Mouse (Mus musculus) olfactory bulb, adult 2 months (tissue): ENCODE measurements around the gene Col4a1.

Source experiments
- CTCF ChIP-seq: fragments of 200-500 bp; IDR thresholded peaks from 2 replicates; pipeline ENCODE4 v1.5.1; 2012; ENCODE audit warnings: low read depth, mild to moderate bottlenecking, low read length, moderate library complexity; ENCODE audit not compliant: insufficient read depth
- POLR2A ChIP-seq: fragments of 200-500 bp; IDR thresholded peaks from 2 replicates; pipeline ENCODE4 v1.6.1; 2012; ENCODE audit warnings: mild to moderate bottlenecking, low read depth, low read length, moderate library complexity; ENCODE audit not compliant: insufficient read depth

GRCm38 (mm10) chr8:11270826-11271225, 41.8 kb downstream of the Col4a1 start:
- TF ChIP-seq POLR2A (no peak), CTCF (no peak)
